Mouse (Mus musculus) cerebellum, postnatal 36 days (tissue): ENCODE data around the gene Efhc1.

Source experiments
- DNase-seq, 2 experiments: peaks; one replicate each; pipeline ENCODE4 v3.0.0; 2021 to 2022; ENCODE audit warnings: mixed read lengths in 2 of 2

Gene Efhc1

GRCm38 (mm10) chr1:21008891-21009290, 57.5 kb downstream of the Efhc1 start:
- DNase-seq = no peak

GRCm38 (mm10) chr1:21010282-21010800, 58.9 kb downstream of the Efhc1 start:
- DNase-seq = no peak

GRCm38 (mm10) chr1:21014463-21014862, 63.0 kb downstream of the Efhc1 start:
- no peak for DNase-seq

- DNase-seq = no peak
Measured at GRCm38 (mm10) chr1:21023101-21023500, 71.7 kb downstream of the Efhc1 start.

- DNase-seq = no peak
Measured at GRCm38 (mm10) chr1:21025203-21025602, 73.8 kb downstream of the Efhc1 start.

- no peak for DNase-seq
Measured at GRCm38 (mm10) chr1:21026534-21026933, 75.1 kb downstream of the Efhc1 start.

- no peak for DNase-seq
Measured at GRCm38 (mm10) chr1:21029000-21029399, 77.6 kb downstream of the Efhc1 start.

GRCm38 (mm10) chr1:21031650-21032049, 80.2 kb downstream of the Efhc1 start:
- no peak for DNase-seq

- no peak for DNase-seq
Measured at GRCm38 (mm10) chr1:21033065-21033791, 81.8 kb downstream of the Efhc1 start.

- DNase-seq = no peak
Measured at GRCm38 (mm10) chr1:21033792-21034119, 82.3 kb downstream of the Efhc1 start.

GRCm38 (mm10) chr1:21035878-21036277, 84.5 kb downstream of the Efhc1 start:
- no peak for DNase-seq

- no peak for DNase-seq
Measured at GRCm38 (mm10) chr1:21037881-21038601, 86.6 kb downstream of the Efhc1 start.

GRCm38 (mm10) chr1:21039564-21039963, 88.1 kb downstream of the Efhc1 start:
- DNase-seq = no peak

- DNase-seq = no peak
Measured at GRCm38 (mm10) chr1:21040173-21040572, 88.7 kb downstream of the Efhc1 start.
